Mouse (Mus musculus): Measurements from ENCODE around the gene Nmbr. TPM values are rescaled to one million over a fixed set of nuclear protein-coding genes. Genes with fewer than 3 reads are reported as not detected.

Gene Nmbr
- polyA plus RNA-seq, 1 experiment from 2014 or later = 0.59 TPM

DNA sequence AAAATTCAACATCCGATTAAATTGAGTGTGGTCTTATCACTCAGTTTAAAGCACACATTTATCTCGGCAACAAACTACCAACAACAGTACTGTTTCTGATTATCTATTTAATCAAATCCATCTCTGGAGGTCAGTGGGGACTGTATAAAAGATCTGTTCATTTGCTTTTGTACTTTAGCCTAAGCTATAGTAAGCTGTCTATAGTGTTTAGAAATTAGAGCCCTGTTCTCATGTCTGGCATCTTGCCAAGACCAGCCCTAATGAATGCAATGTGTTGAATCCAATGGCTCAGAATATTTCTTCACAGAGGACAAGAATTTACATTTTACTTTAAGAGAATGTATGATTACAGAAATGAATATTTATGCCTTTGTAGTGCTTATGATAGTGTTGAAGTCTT, 69.1 kb downstream of the Nmbr start:
- Histone ChIP-seq H3K4me1 (ENCODE audit: control insufficient read depth, insufficient read depth, low read length) (no peaks in the 10 kb centered on the region), H3K4me3 (ENCODE audit: low read depth, low read length) (no peak overlapping the region), H3K4me2 (ENCODE audit: low read depth, low read length) (no peak overlapping the region), H3K36me3 (replicated peaks; ENCODE audit: control insufficient read depth, insufficient read depth, low read depth, low read length) (no peaks in the 10 kb centered on the region), H3K27ac (replicated peaks; ENCODE audit: low read depth, low read length) (no peak overlapping the region), H3K9me3 (replicated peaks; ENCODE audit: control insufficient read depth, low read length) (no peaks in the 10 kb centered on the region), H3K27me3 (ENCODE audit: control insufficient read depth, insufficient read depth, low read length) (no peaks in the 10 kb centered on the region), H3K9ac (replicated peaks; ENCODE audit: low read length) (no peak overlapping the region)
- DNase-seq (ENCODE audit: low spot score) = peak; percentile 76
- ATAC-seq (replicated peaks; ENCODE audit: insufficient number of reproducible peaks, low FRiP score, low TSS enrichment, low read depth) = peak; percentile 85
- 43% methylated on average over 2 of the region's 2 CpGs for WGBS

DNA sequence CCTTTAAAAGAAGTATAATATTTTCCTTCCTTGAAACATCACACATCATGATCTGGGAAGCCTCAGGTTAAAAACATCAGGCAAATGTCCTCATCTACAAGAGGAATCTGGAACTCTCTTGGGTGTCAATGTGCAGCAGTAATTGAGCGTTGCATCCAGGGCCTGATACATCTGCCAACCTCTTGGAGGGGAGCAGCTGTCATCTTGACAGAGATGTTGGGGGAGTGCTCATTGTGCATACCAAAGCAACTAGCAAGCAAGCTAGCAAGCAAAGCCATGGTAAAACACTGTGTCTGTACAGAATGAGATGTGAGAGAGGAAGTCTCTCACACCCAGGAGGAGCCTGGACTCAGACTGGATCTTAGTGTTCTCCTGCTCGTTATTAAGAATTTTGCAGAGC, 84.6 kb downstream of the Nmbr start:
- Histone ChIP-seq H3K4me1 (ENCODE audit: control insufficient read depth, insufficient read depth, low read length) (no peaks in the 10 kb centered on the region), H3K9ac (replicated peaks; ENCODE audit: low read length) (no peak overlapping the region), H3K4me2 (ENCODE audit: low read depth, low read length) (no peak overlapping the region), H3K27ac (replicated peaks; ENCODE audit: low read depth, low read length) (no peak overlapping the region), H3K36me3 (replicated peaks; ENCODE audit: control insufficient read depth, insufficient read depth, low read depth, low read length) (no peaks in the 10 kb centered on the region), H3K27me3 (ENCODE audit: control insufficient read depth, insufficient read depth, low read length) (no peaks in the 10 kb centered on the region), H3K4me3 (ENCODE audit: low read depth, low read length) (no peak overlapping the region), H3K9me3 (replicated peaks; ENCODE audit: control insufficient read depth, low read length) (no peaks in the 10 kb centered on the region)
- ATAC-seq (replicated peaks; ENCODE audit: insufficient number of reproducible peaks, low FRiP score, low TSS enrichment, low read depth) (no peak), DNase-seq (ENCODE audit: low spot score) (no peak)
- WGBS = 83% methylated on average over 2 of the region's 2 CpGs

DNA sequence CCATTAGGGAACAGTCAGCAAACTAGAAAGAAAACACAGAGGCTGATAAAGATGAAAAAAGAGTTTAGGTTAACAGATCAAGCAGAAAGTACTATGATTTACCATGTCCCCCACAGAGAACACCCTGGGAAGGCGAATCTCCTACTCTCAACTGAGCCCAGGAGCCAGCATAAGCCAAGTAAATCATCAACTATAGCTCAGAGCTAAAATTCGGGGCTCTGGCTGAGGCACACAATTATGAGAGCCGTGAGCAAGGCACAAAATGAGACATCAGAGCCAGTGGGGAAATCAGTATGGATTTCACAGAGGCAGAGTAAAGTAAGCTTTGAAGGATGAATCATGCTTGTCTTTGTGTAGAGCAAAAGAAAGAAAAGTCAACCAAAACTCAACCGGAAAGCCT, 111.6 kb downstream of the Nmbr start:
- 70% methylated on average over 4 of the region's 4 CpGs for WGBS
- H3K9me3 ChIP-seq (replicated peaks; ENCODE audit: control insufficient read depth, low read length) = no peaks in the 10 kb centered on the region
- H3K4me2 ChIP-seq (ENCODE audit: low read depth, low read length) = no peak overlapping the region
- no peak overlapping the region for H3K9ac ChIP-seq (replicated peaks; ENCODE audit: low read length)
- no peaks in the 10 kb centered on the region for H3K27me3 ChIP-seq (ENCODE audit: control insufficient read depth, insufficient read depth, low read length)
- no peak overlapping the region for H3K4me3 ChIP-seq (ENCODE audit: low read depth, low read length)
- no peak overlapping the region for H3K27ac ChIP-seq (replicated peaks; ENCODE audit: low read depth, low read length)
- DNase-seq (ENCODE audit: low spot score) (no peak), ATAC-seq (replicated peaks; ENCODE audit: insufficient number of reproducible peaks, low FRiP score, low TSS enrichment, low read depth) (no peak)
- H3K4me1 ChIP-seq (ENCODE audit: control insufficient read depth, insufficient read depth, low read length) = no peaks in the 10 kb centered on the region
- H3K36me3 ChIP-seq (replicated peaks; ENCODE audit: control insufficient read depth, insufficient read depth, low read depth, low read length) = no peaks in the 10 kb centered on the region

Other genes starting within 250 kb of the Nmbr start
- 1.4 and 3.5 TPM in 2 replicates for gene Adgrg6, start 159.9 kb upstream of the Nmbr start, polyA plus RNA-seq (2014; fragmentation: Nextera tagmentation; extraction: Ambion mirVana)
- gene Vta1, start within 50 bp of the Nmbr start, polyA plus RNA-seq (2014; fragmentation: Nextera tagmentation; extraction: Ambion mirVana) = 138 and 140 TPM in 2 replicates
- 0.18 and 0.75 TPM in 2 replicates for gene Gje1, start 12.6 kb downstream of the Nmbr start, polyA plus RNA-seq (2014; fragmentation: Nextera tagmentation; extraction: Ambion mirVana)

Measured in embryonic facial prominence, embryonic 11.5 days (tissue).